ENCODE assay signal across 9 mouse cellular contexts in genomic region chrX:143080458-143081336, GRCm38 (mm10). TPM values are rescaled to one million over a fixed set of nuclear protein-coding genes. Genes with fewer than 3 reads are reported as not detected.
A peak's percentile ranks its signal among the peaks of the same experiment; 100 is the strongest.
DNase-seq lines count a peak whose midpoint lies in the region; ATAC-seq lines count a peak whose summit lies in the region.
"Had no signal": no experiment of that assay in that cellular context is flagged by ENCODE, and none has a peak within 500 bp of the region (broad histone marks: within the 10 kb centered on the region; RNA-seq: fewer than 3 reads in every experiment).

No protein-coding gene starts in this region.

- peak overlapping the region; percentile 52 for H3K4me2 ChIP-seq in lung, embryonic 15.5 days
- peak overlapping the region; percentile 42 for H3K4me2 ChIP-seq in forebrain, embryonic 11.5 days (ENCODE audit: low read depth, low read length, severe bottlenecking)
- H3K4me2 ChIP-seq in hindbrain, embryonic 12.5 days (replicated peaks) = peak overlapping the region; percentile 59
- peak overlapping the region; percentile 55 for H3K4me2 ChIP-seq in midbrain, embryonic 15.5 days

- 0 out of 2 replicates have a peak overlapping the region, but pooled peaks have one; percentile 15 for H3K27ac ChIP-seq in lung, embryonic 15.5 days
- H3K27ac ChIP-seq in forebrain, embryonic 11.5 days (ENCODE audit: low read depth, low read length) = no peak overlapping the region
- peak overlapping the region; percentile 7; the same call in 1 of the 2 replicates for H3K27ac ChIP-seq in hindbrain, embryonic 12.5 days
- H3K27ac ChIP-seq in midbrain, embryonic 15.5 days = no peak overlapping the region

- 0 out of 2 replicates have a peak, but pooled peaks cover 2% of the 10 kb centered on the region for H3K4me1 ChIP-seq in lung, embryonic 15.5 days
- H3K4me1 ChIP-seq in forebrain, embryonic 11.5 days (replicated peaks; ENCODE audit: control insufficient read depth, insufficient read depth, low read length) = 0 out of 2 replicates have a peak, but pooled peaks cover 2% of the 10 kb centered on the region
- H3K4me1 ChIP-seq in hindbrain, embryonic 12.5 days = peaks cover 6% of the 10 kb centered on the region; the same call in 1 of the 2 replicates
- no peaks in the 10 kb centered on the region; the same call in 1 of the 2 replicates for H3K4me1 ChIP-seq in midbrain, embryonic 15.5 days

- H3K4me3 ChIP-seq in lung, embryonic 15.5 days = peak overlapping the region; percentile 22
- peak overlapping the region; percentile 9; the same call in 1 of the 2 replicates for H3K4me3 ChIP-seq in forebrain, embryonic 11.5 days (ENCODE audit: low read depth, low read length)
- H3K4me3 ChIP-seq in hindbrain, embryonic 12.5 days = peak overlapping the region; percentile 25
- peak overlapping the region; percentile 34 for H3K4me3 ChIP-seq in midbrain, embryonic 15.5 days

- H3K36me3 ChIP-seq in lung, embryonic 15.5 days = no peaks in the 10 kb centered on the region
- no peaks in the 10 kb centered on the region for H3K36me3 ChIP-seq in forebrain, embryonic 11.5 days (ENCODE audit: control insufficient read depth, insufficient read depth, low read length)
- no peaks in the 10 kb centered on the region for H3K36me3 ChIP-seq in hindbrain, embryonic 12.5 days
- no peaks in the 10 kb centered on the region for H3K36me3 ChIP-seq in midbrain, embryonic 15.5 days (replicated peaks)

- peaks cover 18% of the 10 kb centered on the region for H3K27me3 ChIP-seq in lung, embryonic 15.5 days
- peaks cover 10% of the 10 kb centered on the region; the same call in 1 of the 2 replicates for H3K27me3 ChIP-seq in forebrain, embryonic 11.5 days (ENCODE audit: control insufficient read depth, insufficient read depth, low read length)
- peaks cover 48% of the 10 kb centered on the region for H3K27me3 ChIP-seq in hindbrain, embryonic 12.5 days
- H3K27me3 ChIP-seq in midbrain, embryonic 15.5 days (replicated peaks) = peaks cover 36% of the 10 kb centered on the region

- ATAC-seq in lung, embryonic 15.5 days (ENCODE audit: borderline replicate concordance, extremely low read depth, low FRiP score, low TSS enrichment) = peak; percentile 86
- ATAC-seq in forebrain, embryonic 11.5 days (replicated peaks; ENCODE audit: low FRiP score) = peak; percentile 55
- ATAC-seq in hindbrain, embryonic 12.5 days (ENCODE audit: low FRiP score) = peak; percentile 64
- ATAC-seq in midbrain, embryonic 15.5 days (replicated peaks) = peak; percentile 89

- DNase-seq in lung, adult 18-20 months = no peak
- DNase-seq in forebrain, embryonic 11.5 days (ENCODE audit: low spot score) = no peak
- no peak for DNase-seq in B cell, adult 2 months
- no peak for DNase-seq in urinary bladder, adult 18-20 months (ENCODE audit: low spot score in 2 of 2)
- DNase-seq in thymus, postnatal 25 days = no peak

- H3K9me3 ChIP-seq in lung, embryonic 15.5 days = no peaks in the 10 kb centered on the region
- no peaks in the 10 kb centered on the region for H3K9me3 ChIP-seq in forebrain, embryonic 11.5 days (ENCODE audit: control insufficient read depth, low read length)
- no peaks in the 10 kb centered on the region for H3K9me3 ChIP-seq in hindbrain, embryonic 12.5 days (replicated peaks)
- no peaks in the 10 kb centered on the region for H3K9me3 ChIP-seq in midbrain, embryonic 15.5 days

- H3K9ac ChIP-seq in lung, embryonic 15.5 days = no peak overlapping the region
- peak overlapping the region; percentile 4 for H3K9ac ChIP-seq in forebrain, embryonic 11.5 days (ENCODE audit: low read length)
- H3K9ac ChIP-seq in hindbrain, embryonic 12.5 days = no peak overlapping the region; the same call in 1 of the 2 replicates
- H3K9ac ChIP-seq in midbrain, embryonic 15.5 days = peak overlapping the region; percentile 25; the same call in 1 of the 2 replicates

- WGBS in lung, embryonic 15.5 days = 24% methylated on average over 21 of the region's 23 CpGs
- 19% methylated on average over 21 of the region's 23 CpGs for WGBS in forebrain, embryonic 11.5 days
- WGBS in hindbrain, embryonic 12.5 days = 23% methylated on average over 23 of the region's 23 CpGs
- 24% methylated on average over 23 of the region's 23 CpGs for WGBS in midbrain, embryonic 15.5 days

RNA-seq across cellular contexts. Expression of gene Rtl9, which starts 18.7 kb away (rescaled TPM):
- 0.36 and 0.50 TPM in 2 replicates for polyA plus RNA-seq in lung, embryonic 15.5 days (2015; fragmentation: Nextera tagmentation; extraction: Ambion mirVana)
- polyA plus RNA-seq in forebrain, embryonic 11.5 days (2014; fragmentation: Nextera tagmentation; extraction: Ambion mirVana) = 0.09 and 0.16 TPM in 2 replicates
- 0.27 and 0.29 TPM in 2 replicates for polyA plus RNA-seq in hindbrain, embryonic 12.5 days (2016; fragmentation: Nextera tagmentation; extraction: Ambion mirVana)
- 0.59 and 0.72 TPM in 2 replicates for polyA plus RNA-seq in midbrain, embryonic 15.5 days (2015; fragmentation: Nextera tagmentation; extraction: Ambion mirVana)
- polyA plus RNA-seq: liver, adult 2 months had no signal

Comparison
In these comparisons a context has a peak if more than half of its experiments do, and no peak if none do; other contexts are left out.
1. H3K27ac ChIP-seq: peak in lung, embryonic 15.5 days (single experiment) and hindbrain, embryonic 12.5 days (single experiment); none in forebrain, embryonic 11.5 days (single experiment) and midbrain, embryonic 15.5 days (single experiment).
2. H3K9ac ChIP-seq: peak in forebrain, embryonic 11.5 days (single experiment) and midbrain, embryonic 15.5 days (single experiment); none in lung, embryonic 15.5 days (single experiment) and hindbrain, embryonic 12.5 days (single experiment).
3. Peak in every context shown above with its lines, with median percentiles within 50 percentile points of each other: ATAC-seq, H3K4me2 ChIP-seq and H3K4me3 ChIP-seq.